Mouse (Mus musculus) hindbrain, embryonic 15.5 days (tissue): ENCODE measurements at regions not wholly inside any gene's neighbourhood (a gene's known extent, or its start where the extent isn't known, plus 50 kb on each side); places are given as distances from the start of the nearest gene placed in this dataset.

ENCODE experiments used
- ATAC-seq: fragments of 200-750 bp; cut with Nextera tagmentation; 2 replicates; pipeline ENCODE4 v1.8.0; 2017; ENCODE audit warnings: low read depth, moderate number of reproducible peaks, moderate TSS enrichment; ENCODE audit not compliant: low FRiP score
- H3K27ac ChIP-seq: fragments of 300-500 bp; sonication (generic); replicated peaks from 2 replicates; pipeline ENCODE4 v1.5.1; 2015; ENCODE audit warnings: mild to moderate bottlenecking, inconsistent platforms
- H3K27me3 ChIP-seq: fragments of 300-500 bp; sonication (generic); 2 replicates; pipeline ENCODE4 v1.6.1; 2015; ENCODE audit warnings: control low read depth, inconsistent platforms
- H3K36me3 ChIP-seq: fragments of 300-500 bp; sonication (generic); 2 replicates; pipeline ENCODE4 v1.6.1; 2015; ENCODE audit warnings: control low read depth, inconsistent platforms
- H3K4me1 ChIP-seq: fragments of 300-500 bp; sonication (generic); replicated peaks from 2 replicates; pipeline ENCODE4 v1.6.1; 2015; ENCODE audit warnings: control low read depth, inconsistent platforms
- H3K4me2 ChIP-seq: fragments of 300-500 bp; sonication (generic); 2 replicates; pipeline ENCODE4 v1.6.1; 2015; ENCODE audit warnings: moderate library complexity, mild to moderate bottlenecking, inconsistent platforms
- H3K4me3 ChIP-seq: fragments of 300-500 bp; sonication (generic); 2 replicates; pipeline ENCODE4 v1.5.1; 2015; ENCODE audit warnings: mild to moderate bottlenecking, inconsistent platforms
- H3K9ac ChIP-seq: fragments of 300-500 bp; sonication (generic); 2 replicates; pipeline ENCODE4 v1.6.1; 2015; ENCODE audit warnings: inconsistent platforms
- H3K9me3 ChIP-seq: fragments of 300-500 bp; sonication (generic); 2 replicates; pipeline ENCODE4 v1.6.1; 2016; ENCODE audit warnings: control low read depth, inconsistent platforms
- WGBS: fragments of 180-500 bp; shearing (Covaris S2); methylation state at CpG from one replicate; pipeline ENCODE4 v1.1.7; 2015; 5-methylcytosine and 5-hydroxymethylcytosine counted together

DNA sequence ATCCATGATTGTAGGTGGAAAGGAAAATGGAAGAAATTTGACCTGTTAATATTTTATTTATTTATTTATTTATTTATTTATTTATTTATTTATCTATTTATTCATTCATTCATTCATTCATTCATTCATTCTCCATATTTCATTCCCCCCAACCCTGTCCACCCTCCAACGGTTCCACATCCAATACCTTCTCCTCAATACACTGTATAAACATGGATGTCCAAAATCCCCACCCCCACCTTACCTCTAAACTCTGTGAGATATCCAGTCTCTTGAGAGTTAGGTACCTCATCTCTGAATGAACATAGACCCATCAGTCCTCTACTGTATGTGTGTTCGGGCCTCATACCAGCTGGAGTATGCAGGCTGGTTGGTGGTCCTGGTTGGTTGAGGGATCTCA lies 212.2 kb downstream of the Cdh7 start:
- Histone ChIP-seq H3K9ac (no peak overlapping the region), H3K4me1 (no peaks in the 10 kb centered on the region), H3K9me3 (no peaks in the 10 kb centered on the region), H3K36me3 (no peaks in the 10 kb centered on the region), H3K27ac (no peak overlapping the region), H3K27me3 (no peaks in the 10 kb centered on the region), H3K4me2 (no peak overlapping the region), H3K4me3 (no peak overlapping the region)
- 95% methylated on average over 2 of the region's 2 CpGs for WGBS
- ATAC-seq: no peak

- Histone ChIP-seq H3K36me3 (no peaks in the 10 kb centered on the region), H3K9ac (no peak overlapping the region), H3K27ac (no peak overlapping the region), H3K27me3 (no peaks in the 10 kb centered on the region), H3K9me3 (no peaks in the 10 kb centered on the region), H3K4me1 (no peaks in the 10 kb centered on the region), H3K4me3 (no peak overlapping the region), H3K4me2 (no peak overlapping the region)
- 91% methylated on average over 1 of the region's 1 CpGs for WGBS
- ATAC-seq: no peak
These were observed 233.7 kb downstream of the Cdh7 start for GRCm38 (mm10) chr1:110215956-110216355.

DNA sequence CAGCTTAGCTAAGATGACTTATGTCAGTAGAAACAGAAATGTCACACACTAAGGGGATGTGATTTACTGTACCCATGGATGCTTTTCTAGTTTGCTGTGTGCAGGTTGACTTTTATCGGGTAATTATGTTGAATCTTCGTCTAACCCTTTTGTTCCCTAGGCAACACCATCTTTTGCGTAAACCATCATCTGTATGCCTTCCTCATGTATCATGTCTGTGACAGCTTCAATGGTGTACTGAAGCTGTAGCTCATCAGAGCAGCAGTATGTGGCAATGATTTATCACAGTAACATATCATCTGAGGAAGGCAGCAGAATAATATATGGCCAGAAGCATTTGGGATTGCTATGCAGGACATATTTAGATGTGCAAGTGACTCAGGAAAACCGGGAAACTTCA lies 264.0 kb downstream of the Cdh7 start:
- Histone ChIP-seq H3K9me3 (no peaks in the 10 kb centered on the region), H3K4me2 (no peak overlapping the region), H3K27me3 (no peaks in the 10 kb centered on the region), H3K4me1 (no peaks in the 10 kb centered on the region), H3K4me3 (no peak overlapping the region), H3K27ac (no peak overlapping the region), H3K36me3 (no peaks in the 10 kb centered on the region), H3K9ac (no peak overlapping the region)
- WGBS: 53% methylated on average over 4 of the region's 4 CpGs
- ATAC-seq: peak; percentile 68; the same call in 1 of the 2 replicates
